Mouse (Mus musculus) testis, adult 2 months (tissue): Measurements from ENCODE around the gene Gm6020.

Experiments used
- CTCF ChIP-seq: fragments of 200-500 bp; IDR thresholded peaks from 2 replicates; pipeline ENCODE4 v1.5.1; 2012; ENCODE audit warnings: low read depth, mild to moderate bottlenecking, inconsistent platforms, low read length, moderate library complexity; ENCODE audit not compliant: control insufficient read depth, insufficient read depth, insufficient replicate concordance
- POLR2A ChIP-seq: fragments of 200-500 bp; IDR thresholded peaks from 2 replicates; pipeline ENCODE4 v1.6.1; 2012; ENCODE audit warnings: low read depth, mild to moderate bottlenecking, inconsistent platforms, low read length, moderate library complexity; ENCODE audit not compliant: control insufficient read depth

DNA sequence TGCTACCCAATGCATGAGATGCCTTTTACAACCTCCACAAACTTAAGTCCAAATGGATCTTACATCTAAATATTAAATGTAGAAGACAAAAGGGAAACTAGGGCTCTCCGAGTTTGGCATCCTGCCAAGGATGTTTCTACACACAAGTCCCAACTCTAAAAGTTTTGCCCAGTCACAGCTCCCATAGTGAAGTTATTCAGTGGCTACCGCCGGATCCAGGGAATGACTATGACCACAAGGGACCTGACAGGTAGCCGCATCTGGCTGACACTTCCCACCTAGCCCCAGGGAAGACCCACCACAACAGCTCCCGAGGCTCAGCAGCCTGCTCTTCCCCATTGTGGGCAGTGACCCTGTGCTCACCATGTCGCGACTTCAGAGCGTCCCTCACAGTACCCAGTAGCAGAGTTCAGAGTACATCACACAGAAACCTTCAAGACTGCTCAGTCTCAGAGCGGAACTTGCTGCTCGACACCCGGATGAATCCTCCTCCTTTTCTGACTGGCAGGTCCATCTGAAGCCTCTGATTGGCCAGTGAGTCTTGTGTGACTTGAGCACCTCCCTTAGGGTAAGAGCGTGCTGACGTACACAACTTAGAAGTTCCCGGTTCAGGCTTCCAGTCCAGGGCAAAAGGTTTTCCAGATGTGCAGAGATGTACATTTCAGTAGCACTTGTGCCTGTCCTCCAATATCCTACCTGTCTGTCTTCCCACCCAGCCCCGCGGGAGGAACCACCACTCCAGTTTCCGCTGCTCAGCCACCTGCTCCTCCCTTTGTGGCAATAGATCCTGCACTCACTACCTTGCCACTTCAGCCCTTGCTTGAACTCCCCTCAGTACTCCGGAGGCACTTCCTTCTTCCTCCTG, 43.1 kb upstream of the Gm6020 start, which contains the start of gene Zfp950:
- no peak for TF ChIP-seq CTCF
- peak; percentile 40; the same call in 1 of the 2 replicates for TF ChIP-seq POLR2A
